Mouse (Mus musculus) heart, embryonic 14.5 days (tissue): ENCODE measurements around the gene Pla2g12b. TPM values are rescaled to one million over a fixed set of nuclear protein-coding genes. Genes with fewer than 3 reads are reported as not detected.
A peak's percentile ranks its signal among the peaks of the same experiment; 100 is the strongest.

Experiments
- ATAC-seq: fragments of 200-750 bp; cut with Nextera tagmentation; 2 replicates; pipeline ENCODE4 v1.8.0; 2017; ENCODE audit warnings: low read depth, moderate TSS enrichment; ENCODE audit not compliant: insufficient number of reproducible peaks, insufficient read depth, low FRiP score
- H3K27ac ChIP-seq, 2 experiments: fragments of 200-500 bp in 1 of 2; fragments of 300-500 bp in 1 of 2; sonication (generic) in 1 of 2; replicated peaks in 1 of 2; 2 replicates each; pipeline ENCODE4 v1.5.1; 2012 to 2014; ENCODE audit warnings: low read depth in 2 of 2, low read length in 2 of 2, control low read depth in 1 of 2, mild to moderate bottlenecking in 1 of 2, mixed read lengths in 1 of 2; ENCODE audit not compliant: control insufficient read depth in 1 of 2, insufficient read depth in 1 of 2
- H3K27me3 ChIP-seq: fragments of 300-500 bp; sonication (generic); 2 replicates; pipeline ENCODE4 v1.6.1; 2014; ENCODE audit warnings: mild to moderate bottlenecking, low read length, control low read depth; ENCODE audit not compliant: control insufficient read depth, insufficient read depth
- H3K36me3 ChIP-seq: fragments of 300-500 bp; sonication (generic); 2 replicates; pipeline ENCODE4 v1.6.1; 2014; ENCODE audit warnings: mild to moderate bottlenecking, control low read depth, low read length, mixed read lengths; ENCODE audit not compliant: control insufficient read depth, insufficient read depth
- H3K4me1 ChIP-seq, 2 experiments: fragments of 200-500 bp in 1 of 2; fragments of 300-500 bp in 1 of 2; sonication (generic) in 1 of 2; 2 replicates each; pipeline ENCODE4 v1.6.1; 2012 to 2014; ENCODE audit warnings: low read length in 2 of 2, control low read depth in 1 of 2, mixed read lengths in 1 of 2; ENCODE audit not compliant: control insufficient read depth in 2 of 2, insufficient read depth in 2 of 2
- H3K4me2 ChIP-seq: fragments of 300-500 bp; sonication (generic); 2 replicates; pipeline ENCODE4 v1.6.1; 2014; ENCODE audit warnings: mild to moderate bottlenecking, low read length
- H3K4me3 ChIP-seq, 2 experiments: fragments of 200-500 bp in 1 of 2; fragments of 300-500 bp in 1 of 2; sonication (generic) in 1 of 2; 2 replicates each; pipeline ENCODE4 v1.5.1; 2012 to 2014; ENCODE audit warnings: low read length in 2 of 2, mild to moderate bottlenecking in 2 of 2, control low read depth in 1 of 2, low read depth in 1 of 2, moderate library complexity in 1 of 2; ENCODE audit not compliant: control insufficient read depth in 1 of 2, insufficient read depth in 1 of 2
- H3K9ac ChIP-seq: fragments of 300-500 bp; sonication (generic); 2 replicates; pipeline ENCODE4 v1.6.1; 2014; ENCODE audit warnings: mild to moderate bottlenecking, low read length
- H3K9me3 ChIP-seq: fragments of 300-500 bp; sonication (generic); 2 replicates; pipeline ENCODE4 v1.6.1; 2016; ENCODE audit warnings: low read length, control low read depth; ENCODE audit not compliant: control insufficient read depth
- WGBS: fragments of 180-500 bp; shearing (Covaris S2); extraction: QIAGEN DNeasy Blood & Tissue Kit; methylation state at CpG from one replicate; pipeline ENCODE4 v1.1.7; 2014; 5-methylcytosine and 5-hydroxymethylcytosine counted together
- polyA plus RNA-seq: library from polyadenylated mRNA; unstranded; fragments of >200 nt; fragmentation: Nextera tagmentation; extraction: Ambion mirVana; gene quantifications from 2 replicates; pipeline ENCODE4 v1.2.1, GENCODE M21; 2014

The Pla2g12b gene
- polyA plus RNA-seq, 1 experiment from 2014 or later = 0.55 TPM

DNA sequence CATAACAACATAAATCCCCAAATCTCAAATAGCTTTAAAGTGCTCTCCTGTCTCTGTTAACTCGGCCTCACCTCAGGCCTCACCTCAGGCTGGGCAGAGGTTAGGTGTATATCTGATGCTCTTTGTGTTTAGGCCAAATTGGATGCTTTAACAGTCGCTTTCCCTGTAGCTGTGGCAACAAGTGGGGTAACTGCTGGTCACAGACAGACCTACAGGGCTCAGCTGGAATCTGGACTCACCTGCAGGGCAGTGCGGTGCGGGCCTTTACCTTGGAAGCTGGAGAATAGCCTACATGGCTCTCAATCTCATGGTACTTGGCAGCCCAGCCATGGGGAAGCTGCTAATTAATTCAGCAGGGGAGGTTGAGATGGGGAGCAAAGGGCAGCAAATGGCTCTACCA, 63.2 kb downstream of the Pla2g12b start:
- no peak overlapping the region for H3K4me2 ChIP-seq
- no peaks in the 10 kb centered on the region for H3K9me3 ChIP-seq
- H3K27me3 ChIP-seq = no peaks in the 10 kb centered on the region
- no peak for ATAC-seq
- no peak overlapping the region for H3K9ac ChIP-seq
- H3K36me3 ChIP-seq = peaks cover 23% of the 10 kb centered on the region
- 90% methylated on average over 4 of the region's 4 CpGs for WGBS
- H3K4me1 ChIP-seq = peaks cover 20 to 37% of the 10 kb centered on the region in 2 experiments
- no peak overlapping the region for H3K4me3 ChIP-seq
- H3K27ac ChIP-seq = no peak overlapping the region

DNA sequence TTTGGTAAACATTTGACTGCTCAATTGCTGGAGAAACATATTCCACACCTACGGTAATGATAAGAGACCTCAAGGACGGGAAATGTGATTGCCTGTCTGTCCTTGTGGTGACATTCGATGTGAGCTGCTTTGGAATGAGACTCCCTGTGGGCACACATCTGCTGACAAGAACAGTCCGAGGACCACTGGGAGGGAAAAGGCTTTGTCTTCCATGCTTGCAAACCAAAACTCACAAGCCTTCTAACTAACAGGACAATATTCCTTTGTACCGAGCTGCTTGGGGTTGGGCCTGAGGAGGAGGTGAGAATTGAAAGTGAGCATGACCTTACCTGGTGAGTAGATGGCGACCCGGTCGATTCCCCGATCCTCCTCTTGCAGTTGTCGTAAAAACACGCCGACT, 63.8 kb downstream of the Pla2g12b start:
- H3K4me3 ChIP-seq = no peak overlapping the region
- no peak overlapping the region for H3K4me2 ChIP-seq
- no peaks in the 10 kb centered on the region for H3K27me3 ChIP-seq
- H3K4me1 ChIP-seq = peaks cover 19 to 35% of the 10 kb centered on the region in 2 experiments
- H3K9ac ChIP-seq = no peak overlapping the region
- no peak for ATAC-seq
- no peaks in the 10 kb centered on the region for H3K9me3 ChIP-seq
- H3K27ac ChIP-seq = no peak overlapping the region
- peaks cover 23% of the 10 kb centered on the region for H3K36me3 ChIP-seq
- WGBS = 63% methylated on average over 12 of the region's 12 CpGs

DNA sequence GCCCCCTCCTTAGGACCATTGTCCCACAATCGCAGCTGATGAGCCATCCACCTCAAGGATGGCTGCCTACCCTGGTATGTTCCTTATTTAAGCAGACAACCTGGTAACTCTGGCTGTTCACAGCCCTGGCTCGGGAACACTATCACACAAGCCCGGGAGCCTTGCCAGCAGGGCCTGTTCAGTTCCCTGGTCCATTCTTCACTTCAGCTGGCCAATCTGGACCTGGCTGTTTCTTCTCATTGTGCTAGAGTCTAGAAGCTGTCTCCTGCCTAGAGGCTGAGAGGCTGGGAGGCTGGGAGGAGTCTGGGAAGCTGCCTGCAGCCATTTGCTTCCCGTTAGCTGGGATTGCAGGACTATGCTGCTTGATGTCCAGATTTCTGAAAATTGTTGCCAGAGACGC, 67.0 kb downstream of the Pla2g12b start:
- Histone ChIP-seq H3K36me3 (peaks cover 14% of the 10 kb centered on the region), H3K27ac (peak overlapping the region; percentile 10 to 55; a peak in 3 of 4 replicates), H3K27me3 (no peaks in the 10 kb centered on the region), H3K4me2 (no peak overlapping the region), H3K4me1 (peaks cover 17 to 33% of the 10 kb centered on the region in 2 experiments), H3K9ac (peak overlapping the region; percentile 12; the same call in 1 of the 2 replicates), H3K9me3 (no peaks in the 10 kb centered on the region), H3K4me3 (no peak overlapping the region)
- ATAC-seq = peak; percentile 35
- WGBS = 50% methylated on average over 5 of the region's 5 CpGs

Other genes starting within 250 kb of the Pla2g12b start
- 40.1 and 40.5 TPM in 2 replicates for gene Sept10, start 181.8 kb upstream of the Pla2g12b start, polyA plus RNA-seq
- gene Sowahc, start 181.7 kb upstream of the Pla2g12b start, polyA plus RNA-seq = 2.0 and 2.5 TPM in 2 replicates
- 42.5 and 46.6 TPM in 2 replicates for gene P4ha1, start 80.4 kb upstream of the Pla2g12b start, polyA plus RNA-seq
- 7.6 and 11.6 TPM in 2 replicates for gene Gm10273, start 8.0 kb upstream of the Pla2g12b start, polyA plus RNA-seq
- 4.7 and 5.6 TPM in 2 replicates for gene Oit3, start 38.1 kb downstream of the Pla2g12b start, polyA plus RNA-seq
- gene Gm10322, start 212.4 kb downstream of the Pla2g12b start, polyA plus RNA-seq = not detected in 2 replicates
- gene Mcu, start 213.0 kb downstream of the Pla2g12b start, polyA plus RNA-seq = 28.1 and 28.8 TPM in 2 replicates